Mouse (Mus musculus) urinary bladder, postnatal 10 days (tissue): Measurements from ENCODE around the gene Tfap2e.

Experiments
- DNase-seq: peaks from one replicate; pipeline ENCODE4 v3.0.0; 2022; ENCODE audit warnings: low spot score

The Tfap2e gene

DNA sequence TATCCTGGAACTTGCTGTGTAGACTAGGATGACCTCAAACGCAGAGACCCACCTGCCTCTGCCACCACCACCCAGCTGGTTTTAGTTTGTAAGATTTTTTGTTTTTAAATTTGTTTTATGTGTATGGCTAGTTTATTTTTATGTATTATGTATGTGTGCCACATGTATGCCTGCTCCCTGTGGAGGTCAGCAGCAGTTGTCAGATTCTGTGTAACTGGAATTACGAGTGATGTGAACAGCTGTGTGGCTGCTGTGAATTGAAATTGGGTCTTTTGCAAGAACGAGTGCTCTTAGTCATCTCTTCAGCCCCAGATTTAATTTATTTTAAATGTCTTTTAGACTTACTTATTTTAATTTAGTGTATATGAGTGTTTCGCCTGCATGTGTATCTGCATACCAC, 39.1 kb downstream of the Tfap2e start:
- DNase-seq = no peak

DNA sequence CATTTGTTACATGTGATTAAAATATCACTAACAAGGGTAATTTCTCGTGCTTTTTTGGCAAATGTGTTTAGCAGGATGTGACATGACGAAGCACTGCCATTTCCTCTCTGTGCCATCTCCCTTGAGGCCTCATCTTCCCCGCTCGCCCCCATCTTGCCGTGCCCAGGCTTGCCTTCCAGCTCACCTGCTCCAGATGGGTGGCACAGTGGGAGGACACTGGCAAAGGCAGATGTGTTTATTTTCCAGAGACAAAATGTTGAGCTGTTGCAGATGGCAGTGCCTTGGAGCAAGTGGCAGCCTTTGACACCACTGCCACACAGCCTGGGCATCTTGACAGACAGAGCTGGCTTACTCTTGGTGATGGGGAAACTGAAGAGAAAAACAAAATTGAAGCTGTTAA, 43.0 kb downstream of the Tfap2e start:
- DNase-seq = no peak

DNA sequence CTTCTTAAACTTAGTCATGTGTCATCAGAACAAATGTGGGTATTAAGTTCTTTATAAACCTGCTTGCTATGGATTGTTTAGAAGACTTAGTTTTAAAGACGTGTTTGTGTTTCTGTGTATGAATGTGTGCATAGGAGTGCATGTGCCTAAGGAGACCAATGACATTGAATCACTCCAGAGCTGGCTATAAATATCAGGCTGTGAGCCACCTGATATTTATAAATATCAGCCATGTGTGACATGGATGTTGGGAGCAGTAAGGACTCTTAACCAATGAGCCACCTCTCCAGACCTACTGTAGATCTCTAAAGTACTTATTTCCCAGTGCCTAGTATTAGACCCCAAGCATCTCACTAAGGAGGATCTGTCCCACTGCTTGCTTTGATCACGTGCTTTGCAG, 46.6 kb downstream of the Tfap2e start:
- DNase-seq = no peak

DNA sequence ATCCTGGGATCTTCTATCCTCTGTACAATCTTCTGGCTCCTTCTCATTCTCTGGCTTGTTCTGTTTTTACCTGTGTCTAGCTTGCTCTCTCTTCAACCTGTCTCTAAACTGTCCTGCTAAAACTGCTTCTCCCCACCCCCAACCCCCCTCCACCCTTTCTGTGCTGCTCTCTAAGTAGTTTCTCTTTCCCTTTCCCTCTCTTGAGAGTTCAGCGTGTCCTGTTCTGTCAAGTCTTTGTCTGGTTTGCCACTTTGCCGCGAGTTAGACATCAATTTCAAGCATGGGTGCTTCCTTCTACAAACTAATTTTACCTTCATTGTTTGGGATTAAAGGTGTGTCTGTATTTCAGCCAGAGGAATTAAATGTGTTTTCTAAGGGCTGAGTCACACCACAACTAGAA, 53.0 kb downstream of the Tfap2e start:
- DNase-seq = no peak

DNA sequence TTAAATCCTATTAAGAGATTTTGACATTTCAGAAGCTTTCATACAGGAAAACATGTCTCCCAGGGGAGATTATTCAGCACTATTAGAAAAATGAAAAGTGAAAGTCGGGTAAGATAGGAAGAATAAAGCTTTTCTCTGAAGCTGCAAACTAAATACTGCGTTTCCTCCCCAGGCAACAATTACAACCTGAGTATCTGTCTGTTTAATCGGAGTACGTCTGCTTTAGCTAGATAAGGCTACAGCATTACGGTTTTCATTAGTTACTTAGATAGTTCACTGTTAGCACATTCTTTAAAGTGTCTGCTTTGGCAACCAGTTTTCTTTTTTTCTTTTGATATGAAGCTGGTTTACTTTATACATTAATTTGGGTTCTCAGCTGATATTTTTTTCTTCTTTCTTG, 53.7 kb downstream of the Tfap2e start:
- no peak for DNase-seq

DNA sequence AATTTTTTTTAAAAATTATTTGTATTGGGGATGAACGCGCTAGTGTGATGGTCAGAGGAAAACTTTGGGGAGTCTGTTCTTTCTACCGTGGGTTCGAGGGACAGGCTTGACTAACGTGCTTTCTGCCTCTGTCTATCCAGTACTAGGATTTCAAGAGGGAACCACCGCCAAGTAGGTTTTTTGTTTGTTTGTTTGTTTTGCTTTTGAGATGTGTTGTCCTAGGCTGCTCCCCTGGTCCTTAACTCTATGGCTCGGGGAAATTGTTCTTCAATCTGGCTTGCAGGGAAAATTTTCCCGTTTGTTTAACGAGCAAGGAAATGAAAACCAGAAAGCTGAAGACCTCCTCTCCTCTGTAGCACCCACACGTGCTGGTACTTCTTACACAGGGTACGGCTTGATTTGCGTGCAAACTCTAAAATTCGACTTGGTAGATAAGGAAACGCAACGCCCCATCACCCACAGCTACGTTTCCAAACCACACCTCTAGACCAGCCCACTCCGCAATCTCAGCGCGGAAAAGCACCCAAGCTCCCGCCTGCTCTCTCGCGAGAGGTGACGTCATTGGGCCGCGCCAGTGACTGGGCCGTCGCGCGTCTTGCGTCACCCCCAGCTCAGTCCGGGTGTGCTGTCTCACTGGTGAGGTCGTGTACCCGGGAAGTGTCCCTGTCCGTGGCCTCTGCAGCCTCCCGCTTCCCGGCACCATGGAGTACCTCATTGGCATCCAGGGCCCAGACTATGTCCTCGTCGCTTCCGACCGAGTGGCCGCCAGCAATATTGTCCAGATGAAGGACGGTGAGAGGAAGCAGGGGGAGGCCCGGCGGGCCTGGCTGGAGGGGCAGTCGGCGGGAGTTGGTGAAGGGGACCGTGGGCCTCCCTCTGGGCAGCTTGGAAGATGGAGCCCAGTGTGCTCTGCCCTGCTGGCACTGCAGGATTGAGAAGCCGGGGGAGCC, 58.7 kb downstream of the Tfap2e start, which contains the start of gene Psmb2:
Gene Psmb2 (plus strand): TSS at position 577 of the 950 bp plus-strand sequence.
- peak; percentile 98 for DNase-seq

DNA sequence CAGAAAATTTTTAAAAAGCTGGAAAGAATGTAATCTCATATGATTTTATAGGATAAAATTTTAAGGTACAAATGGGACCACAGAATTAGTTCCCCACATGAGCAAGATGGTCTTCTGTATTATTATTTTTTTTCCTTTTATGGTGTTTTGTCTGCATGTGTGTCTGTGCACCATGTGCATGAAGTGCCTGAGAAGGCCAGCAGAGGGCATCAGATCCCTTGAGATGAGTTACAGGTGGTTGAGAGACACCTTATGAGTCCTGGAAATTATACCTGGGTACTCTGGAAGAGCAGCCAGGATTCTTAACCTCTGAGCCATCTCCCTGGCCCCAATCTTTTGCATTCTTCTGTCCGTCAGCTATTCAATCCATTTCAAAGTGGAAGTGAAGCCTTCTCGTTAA, 69.0 kb downstream of the Tfap2e start:
- DNase-seq = no peak
